Mouse (Mus musculus) B cell, adult 62 days (primary cell): Measurements from ENCODE around the gene Mtm1. TPM values are rescaled to one million over a fixed set of nuclear protein-coding genes. Genes with fewer than 3 reads are reported as not detected.

Source experiments
- total RNA-seq: library from RNA; stranded (reverse); gene quantifications from 4 replicates; pipeline ENCODE4 v1.2.4, GENCODE M21; 2023

Gene Mtm1
- total RNA-seq: 15.7 to 21.6 TPM (median 18.2 TPM) in 4 replicates

GRCm38 (mm10) chrX:71210467-71210866, at the start of gene Mtm1:
Mtm1 (plus strand) TSS chrX:71210767.

GRCm38 (mm10) chrX:71364554-71364991, 154.0 kb downstream of the Mtm1 start, which contains the start of gene Mtmr1:
Mtmr1 (plus strand) TSS chrX:71364760.

Other genes with a start within 250 kb of the Mtm1 start
- not detected in 4 replicates for gene Mamld1, start 160.5 kb upstream of the Mtm1 start, total RNA-seq
- gene Mtmr1, start 154.0 kb downstream of the Mtm1 start, total RNA-seq: 32.5 to 38.3 TPM (median 35.9 TPM) in 4 replicates